Mouse (Mus musculus): Measurements from ENCODE around the gene Itpa. TPM values are rescaled to one million over a fixed set of nuclear protein-coding genes. Genes with fewer than 3 reads are reported as not detected.

Gene Itpa
- total and polyA plus RNA-seq, 2 experiments from 2014 or later: 123 to 137 TPM

DNA sequence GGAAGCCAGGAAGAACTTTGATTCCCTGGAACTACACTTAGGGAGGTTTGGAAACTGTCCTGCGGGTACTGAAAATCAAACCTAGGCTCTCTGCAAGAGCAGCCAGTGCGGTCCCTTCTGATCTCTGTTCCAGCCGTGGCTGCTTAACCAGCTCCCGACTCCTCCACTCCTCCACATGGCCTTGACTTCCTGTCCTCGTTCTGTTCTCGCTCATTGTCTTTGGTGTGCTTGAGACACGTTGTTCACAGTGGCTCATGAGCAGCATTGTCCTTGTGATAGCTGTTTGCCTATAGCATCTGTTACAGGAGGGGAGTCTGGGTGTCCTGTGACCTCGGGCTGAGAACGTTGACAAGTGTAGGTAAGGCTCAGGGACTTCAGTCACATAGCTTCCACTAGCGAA lies 9.8 kb downstream of the Itpa start:
- Histone ChIP-seq H3K4me3 (ENCODE audit: low read length) (no peak overlapping the region), H3K9ac (replicated peaks; ENCODE audit: low read length) (no peak overlapping the region), H3K36me3 (ENCODE audit: insufficient read depth, low read length) (peaks cover 70% of the 10 kb centered on the region), H3K9me3 (ENCODE audit: low read length) (no peaks in the 10 kb centered on the region), H3K27ac (no peak overlapping the region), H3K4me2 (ENCODE audit: low read depth, low read length) (no peak overlapping the region), H3K4me1 (ENCODE audit: insufficient read depth, low read length) (no peaks in the 10 kb centered on the region), H3K27me3 (ENCODE audit: insufficient read depth, low read length) (no peaks in the 10 kb centered on the region)
- DNase-seq (ENCODE audit: low spot score) (no peak), ATAC-seq (no peak)
- 91% methylated on average over 10 of the region's 10 CpGs for WGBS
- no peak for TF ChIP-seq CTCF (IDR thresholded peaks at IDR 0.05; ENCODE audit: low read depth)

DNA sequence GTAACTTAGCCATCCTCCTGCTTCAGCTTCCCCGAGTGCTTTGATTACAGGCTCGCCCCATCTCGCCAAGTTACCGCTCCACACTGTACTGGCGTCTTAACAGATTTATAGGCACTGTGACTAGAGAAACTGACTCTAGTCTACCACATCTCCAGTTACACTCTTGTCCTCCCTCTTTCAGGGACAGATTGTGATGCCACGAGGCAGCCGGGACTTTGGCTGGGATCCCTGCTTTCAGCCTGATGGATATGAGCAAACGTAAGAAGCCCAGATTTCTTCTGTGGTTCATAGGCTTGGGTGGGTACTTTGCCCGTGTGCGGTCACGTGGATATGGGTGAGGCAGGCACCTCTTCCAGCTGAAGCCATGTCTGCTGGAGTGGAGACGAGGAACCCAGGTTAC lies 11.7 kb downstream of the Itpa start:
- Histone ChIP-seq H3K27me3 (ENCODE audit: insufficient read depth, low read length) (no peaks in the 10 kb centered on the region), H3K9me3 (ENCODE audit: low read length) (no peaks in the 10 kb centered on the region), H3K27ac (no peak overlapping the region), H3K4me2 (ENCODE audit: low read depth, low read length) (no peak overlapping the region), H3K4me1 (ENCODE audit: insufficient read depth, low read length) (no peaks in the 10 kb centered on the region), H3K4me3 (ENCODE audit: low read length) (no peak overlapping the region), H3K9ac (replicated peaks; ENCODE audit: low read length) (no peak overlapping the region), H3K36me3 (ENCODE audit: insufficient read depth, low read length) (peaks cover 72% of the 10 kb centered on the region)
- no peak for TF ChIP-seq CTCF (IDR thresholded peaks at IDR 0.05; ENCODE audit: low read depth)
- WGBS: 94% methylated on average over 12 of the region's 12 CpGs
- DNase-seq (ENCODE audit: low spot score): no peak
- no peak for ATAC-seq

DNA sequence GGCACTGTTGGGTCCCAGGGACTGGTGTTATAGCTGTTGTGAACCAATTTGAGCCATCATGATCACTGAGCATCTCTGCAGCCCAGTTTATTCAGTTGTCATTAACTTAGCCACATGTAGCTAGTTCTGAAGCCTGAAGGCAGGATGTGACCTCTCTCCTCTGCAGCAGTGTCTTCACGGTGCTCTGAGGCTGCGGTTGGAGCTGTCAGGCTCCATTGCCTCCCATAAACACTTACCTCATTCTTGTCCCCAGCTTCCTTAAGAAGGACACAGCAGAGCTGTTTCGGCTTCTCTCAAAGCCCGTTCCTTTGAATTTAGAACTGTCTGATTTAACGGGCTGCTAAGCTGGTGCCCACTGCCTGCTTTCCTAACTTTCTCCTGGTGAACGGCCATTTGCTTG lies 12.5 kb downstream of the Itpa start:
- H3K27ac ChIP-seq: no peak overlapping the region
- H3K36me3 ChIP-seq (ENCODE audit: insufficient read depth, low read length): peaks cover 68% of the 10 kb centered on the region
- no peaks in the 10 kb centered on the region for H3K9me3 ChIP-seq (ENCODE audit: low read length)
- H3K4me1 ChIP-seq (ENCODE audit: insufficient read depth, low read length): no peaks in the 10 kb centered on the region
- H3K9ac ChIP-seq (replicated peaks; ENCODE audit: low read length): no peak overlapping the region
- no peak overlapping the region for H3K4me3 ChIP-seq (ENCODE audit: low read length)
- DNase-seq (ENCODE audit: low spot score) (no peak), ATAC-seq (no peak)
- 88% methylated on average over 6 of the region's 6 CpGs for WGBS
- TF ChIP-seq CTCF (IDR thresholded peaks at IDR 0.05; ENCODE audit: low read depth): no peak
- H3K4me2 ChIP-seq (ENCODE audit: low read depth, low read length): no peak overlapping the region
- H3K27me3 ChIP-seq (ENCODE audit: insufficient read depth, low read length): no peaks in the 10 kb centered on the region

DNA sequence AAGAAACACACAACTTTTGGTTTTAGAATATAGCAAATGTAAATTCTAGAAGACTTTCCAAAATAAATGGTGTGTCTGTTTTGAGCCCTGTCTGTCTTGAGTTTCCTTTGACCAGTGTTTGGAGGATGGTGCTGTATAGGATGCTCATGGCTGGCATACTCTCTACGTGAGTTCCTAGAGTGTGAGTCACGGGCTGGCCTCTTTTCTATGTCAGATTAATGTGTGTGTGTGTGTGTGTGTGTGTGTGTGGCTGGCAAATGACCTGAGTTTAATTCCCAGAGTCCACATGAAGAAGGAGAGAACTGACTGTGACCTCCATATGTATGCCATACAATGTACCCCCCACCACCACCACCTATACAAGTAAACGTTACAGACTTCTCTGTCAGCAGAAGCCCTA lies 14.1 kb downstream of the Itpa start:
- no peak for DNase-seq (ENCODE audit: low spot score)
- Histone ChIP-seq H3K9me3 (ENCODE audit: low read length) (no peaks in the 10 kb centered on the region), H3K9ac (replicated peaks; ENCODE audit: low read length) (no peak overlapping the region), H3K4me2 (ENCODE audit: low read depth, low read length) (no peak overlapping the region), H3K4me1 (ENCODE audit: insufficient read depth, low read length) (no peaks in the 10 kb centered on the region), H3K27me3 (ENCODE audit: insufficient read depth, low read length) (no peaks in the 10 kb centered on the region), H3K4me3 (ENCODE audit: low read length) (no peak overlapping the region), H3K27ac (no peak overlapping the region), H3K36me3 (ENCODE audit: insufficient read depth, low read length) (peaks cover 52% of the 10 kb centered on the region)
- TF ChIP-seq CTCF (IDR thresholded peaks at IDR 0.05; ENCODE audit: low read depth): no peak
- 73% methylated on average over 3 of the region's 3 CpGs for WGBS
- no peak for ATAC-seq

DNA sequence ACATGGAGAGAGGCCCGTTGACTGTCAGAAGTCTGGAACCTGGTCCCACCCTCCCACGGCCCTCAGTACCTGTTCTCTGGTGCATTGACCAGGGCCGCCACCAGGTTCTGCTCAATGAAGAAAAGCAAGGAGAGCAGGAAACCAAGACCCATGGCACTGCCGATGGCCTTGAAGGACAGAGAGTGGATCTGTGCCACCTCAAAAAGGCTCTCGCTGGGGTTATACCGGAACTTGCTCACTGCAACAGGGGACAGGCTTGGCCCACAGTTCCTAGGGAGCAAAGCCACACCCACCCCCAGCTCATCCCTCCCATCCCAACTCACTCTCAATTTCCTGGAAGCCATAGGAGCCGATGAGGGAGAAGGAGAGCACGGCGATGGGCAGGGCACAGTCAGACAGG lies 18.0 kb downstream of the Itpa start:
- TF ChIP-seq CTCF (IDR thresholded peaks at IDR 0.05; ENCODE audit: low read depth): no peak
- peaks cover 16% of the 10 kb centered on the region for H3K36me3 ChIP-seq (ENCODE audit: insufficient read depth, low read length)
- no peak for DNase-seq (ENCODE audit: low spot score)
- H3K27ac ChIP-seq: no peak overlapping the region
- no peak overlapping the region for H3K4me3 ChIP-seq (ENCODE audit: low read length)
- no peaks in the 10 kb centered on the region for H3K4me1 ChIP-seq (ENCODE audit: insufficient read depth, low read length)
- H3K4me2 ChIP-seq (ENCODE audit: low read depth, low read length): no peak overlapping the region
- 91% methylated on average over 9 of the region's 9 CpGs for WGBS
- no peak overlapping the region for H3K9ac ChIP-seq (replicated peaks; ENCODE audit: low read length)
- H3K9me3 ChIP-seq (ENCODE audit: low read length): no peaks in the 10 kb centered on the region
- no peak for ATAC-seq
- no peaks in the 10 kb centered on the region for H3K27me3 ChIP-seq (ENCODE audit: insufficient read depth, low read length)

DNA sequence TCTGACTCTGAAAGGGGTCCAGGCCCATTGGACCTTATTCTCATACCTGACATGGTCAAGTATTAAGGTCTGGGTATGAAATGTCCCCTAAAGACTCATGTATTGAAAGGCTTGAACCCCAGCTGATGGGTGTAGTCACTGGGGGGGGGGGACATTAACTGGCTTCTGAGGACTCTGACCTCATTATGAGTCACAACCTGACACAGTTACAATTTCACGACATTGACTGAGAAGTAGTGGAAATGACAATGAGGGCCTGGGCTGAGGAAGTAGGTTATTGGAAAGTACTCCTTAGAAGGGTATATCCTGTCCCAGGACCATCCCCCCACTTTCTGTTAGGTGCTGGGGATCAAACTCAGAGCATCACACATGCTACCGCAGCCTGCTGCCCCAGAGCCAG lies 21.6 kb downstream of the Itpa start:
- Histone ChIP-seq H3K27ac (no peak overlapping the region), H3K9ac (replicated peaks; ENCODE audit: low read length) (no peak overlapping the region), H3K4me2 (ENCODE audit: low read depth, low read length) (no peak overlapping the region), H3K4me1 (ENCODE audit: insufficient read depth, low read length) (no peaks in the 10 kb centered on the region), H3K4me3 (ENCODE audit: low read length) (no peak overlapping the region), H3K36me3 (ENCODE audit: insufficient read depth, low read length) (no peaks in the 10 kb centered on the region), H3K9me3 (ENCODE audit: low read length) (no peaks in the 10 kb centered on the region), H3K27me3 (ENCODE audit: insufficient read depth, low read length) (no peaks in the 10 kb centered on the region)
- no peak for TF ChIP-seq CTCF (IDR thresholded peaks at IDR 0.05; ENCODE audit: low read depth)
- 84% methylated on average over 2 of the region's 2 CpGs for WGBS
- ATAC-seq (no peak), DNase-seq (ENCODE audit: low spot score) (no peak)

DNA sequence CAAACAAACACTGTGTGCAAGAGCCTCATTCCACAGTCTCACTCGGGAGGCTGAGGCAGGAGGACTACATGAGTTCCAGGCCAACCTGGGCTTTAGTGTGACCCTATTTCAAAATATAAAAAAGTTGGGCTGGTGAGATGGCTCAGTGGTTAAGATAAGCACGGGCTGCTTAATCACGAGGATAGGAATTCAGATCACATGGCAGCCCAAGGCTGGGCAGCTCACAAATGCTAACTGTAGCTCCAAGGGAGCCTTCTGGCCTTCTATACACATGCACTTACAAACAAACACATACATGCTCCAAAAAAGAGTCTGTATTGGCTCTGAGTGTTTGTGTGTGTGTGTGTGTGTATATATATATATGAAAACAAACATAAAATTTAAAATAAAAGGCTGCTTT lies 26.2 kb downstream of the Itpa start:
- Histone ChIP-seq H3K4me3 (ENCODE audit: low read length) (no peak overlapping the region), H3K4me2 (ENCODE audit: low read depth, low read length) (no peak overlapping the region), H3K4me1 (ENCODE audit: insufficient read depth, low read length) (peaks cover 4% of the 10 kb centered on the region; the same call in 1 of the 2 replicates), H3K9me3 (ENCODE audit: low read length) (no peaks in the 10 kb centered on the region), H3K36me3 (ENCODE audit: insufficient read depth, low read length) (no peaks in the 10 kb centered on the region), H3K9ac (replicated peaks; ENCODE audit: low read length) (no peak overlapping the region), H3K27ac (no peak overlapping the region), H3K27me3 (ENCODE audit: insufficient read depth, low read length) (0 out of 2 replicates have a peak, but pooled peaks cover 10% of the 10 kb centered on the region)
- TF ChIP-seq CTCF (IDR thresholded peaks at IDR 0.05; ENCODE audit: low read depth): no peak
- 48% methylated on average over 3 of the region's 3 CpGs for WGBS
- ATAC-seq: no peak
- DNase-seq (ENCODE audit: low spot score): no peak
